Mouse (Mus musculus) ES-E14 (cell line): Measurements from ENCODE around the gene Pex11b. TPM values are rescaled to one million over a fixed set of nuclear protein-coding genes. Genes with fewer than 3 reads are reported as not detected.

Experiments used
- DNase-seq: peaks from one replicate; pipeline ENCODE4 v3.0.0-alpha.2; 2013; ENCODE audit warnings: low read depth, low spot score
- H3K27ac ChIP-seq: 2 replicates; pipeline ENCODE4 v1.5.1; 2012; ENCODE audit warnings: low read depth, mild to moderate bottlenecking, low read length, moderate library complexity, mixed read lengths; ENCODE audit not compliant: poor library complexity, insufficient read depth, severe bottlenecking
- H3K36me3 ChIP-seq: 2 replicates; pipeline ENCODE4 v1.6.1; 2012; ENCODE audit warnings: mild to moderate bottlenecking, low read length, moderate library complexity, mixed read lengths; ENCODE audit not compliant: control insufficient read depth, poor library complexity, insufficient read depth, severe bottlenecking
- H3K4me1 ChIP-seq, 2 experiments: fragments of 150-350 bp in 1 of 2; sonication (generic) in 1 of 2; 2 replicates each; pipeline ENCODE4 v1.6.1; 2012; ENCODE audit warnings: low read length in 2 of 2, mild to moderate bottlenecking in 1 of 2, mixed read lengths in 1 of 2; ENCODE audit not compliant: control insufficient read depth in 2 of 2, insufficient read depth in 2 of 2, poor library complexity in 1 of 2
- H3K4me3 ChIP-seq, 2 experiments: fragments of 150-350 bp in 1 of 2; sonication (generic) in 1 of 2; 2 replicates each; pipeline ENCODE4 v1.5.1; 2012; ENCODE audit warnings: low read length in 2 of 2, low read depth in 1 of 2, mild to moderate bottlenecking in 1 of 2, mixed read lengths in 1 of 2; ENCODE audit not compliant: insufficient read depth in 1 of 2, poor library complexity in 1 of 2, severe bottlenecking in 1 of 2
- H3K9ac ChIP-seq: 2 replicates; pipeline ENCODE4 v1.6.1; 2012; ENCODE audit warnings: low read depth, mild to moderate bottlenecking, low read length, mixed read lengths; ENCODE audit not compliant: poor library complexity, insufficient read depth, severe bottlenecking
- H3K9me3 ChIP-seq: fragments of 150-350 bp; sonication (generic); 2 replicates; pipeline ENCODE4 v1.6.1; 2012; ENCODE audit warnings: low read depth, mild to moderate bottlenecking, low read length; ENCODE audit not compliant: control insufficient read depth, insufficient read depth
- CHD2 ChIP-seq: IDR thresholded peaks from 2 replicates; pipeline ENCODE4 v1.6.1; 2014; ENCODE audit warnings: mild to moderate bottlenecking, low read depth, low read length, inconsistent platforms
- HCFC1 ChIP-seq: IDR thresholded peaks from 2 replicates; pipeline ENCODE4 v1.6.1; 2012; ENCODE audit warnings: low read length, inconsistent platforms, borderline replicate concordance; ENCODE audit not compliant: insufficient read depth
- MAFK ChIP-seq: IDR thresholded peaks from 2 replicates; pipeline ENCODE4 v1.6.1; 2014; ENCODE audit warnings: mild to moderate bottlenecking, low read depth, low read length, inconsistent platforms; ENCODE audit not compliant: insufficient read depth
- ZC3H11A ChIP-seq: IDR thresholded peaks from 2 replicates; pipeline ENCODE4 v1.6.1; 2012; ENCODE audit warnings: low read depth, mild to moderate bottlenecking, inconsistent platforms, low read length, borderline replicate concordance
- ZNF384 ChIP-seq: IDR thresholded peaks from 2 replicates; pipeline ENCODE4 v1.6.1; 2012; ENCODE audit warnings: low read depth, low read length, inconsistent platforms
- in situ Hi-C, 2 experiments: fragments of 600-800 bp; cut with MboI; formaldehyde crosslinking; loops; one replicate each; pipeline ENCODE4 v1.15.1; 2025; ENCODE audit warnings: low sequenced_read_pairs in 2 of 2, inconsistent platforms in 1 of 2; ENCODE audit not compliant: unreplicated experiment in 2 of 2
- total RNA-seq: library from RNA; depleted of rRNA; stranded (reverse); fragments of 300-350 nt; gene quantifications from 2 replicates; pipeline ENCODE4 v1.2.3, GENCODE M21; 2012

The Pex11b gene
- total RNA-seq, 1 experiment = 15.6 TPM

GRCm38 (mm10) chr3:96598156-96599068 is 36.8 kb upstream of the Pex11b start:
- no peak overlapping the region for H3K27ac ChIP-seq
- in situ Hi-C loops = no loop called here
- H3K9me3 ChIP-seq = no peaks in the 10 kb centered on the region
- TF ChIP-seq HCFC1 (no peak), ZNF384 (no peak), ZC3H11A (no peak), MAFK (no peak), CHD2 (no peak)
- peaks cover 4 to 14% of the 10 kb centered on the region in 2 experiments for H3K4me1 ChIP-seq
- no peak for DNase-seq
- peak overlapping the region; percentile 56 for H3K9ac ChIP-seq
- H3K4me3 ChIP-seq = peak overlapping the region; percentile 65 to 71
- H3K36me3 ChIP-seq = no peaks in the 10 kb centered on the region

GRCm38 (mm10) chr3:96599069-96599393 is 36.1 kb upstream of the Pex11b start:
- peak overlapping the region in 1 of 2 experiments; percentile 71; a peak in 1 of 4 replicates for H3K4me3 ChIP-seq
- DNase-seq = no peak
- no peak overlapping the region for H3K27ac ChIP-seq
- H3K9ac ChIP-seq = no peak overlapping the region
- H3K36me3 ChIP-seq = no peaks in the 10 kb centered on the region
- in situ Hi-C loops = no loop called here
- no peak for TF ChIP-seq ZNF384
- TF ChIP-seq HCFC1 = no peak
- TF ChIP-seq MAFK = no peak
- TF ChIP-seq ZC3H11A = no peak
- TF ChIP-seq CHD2 = no peak
- peaks cover 4 to 14% of the 10 kb centered on the region in 2 experiments for H3K4me1 ChIP-seq
- no peaks in the 10 kb centered on the region for H3K9me3 ChIP-seq

DNA sequence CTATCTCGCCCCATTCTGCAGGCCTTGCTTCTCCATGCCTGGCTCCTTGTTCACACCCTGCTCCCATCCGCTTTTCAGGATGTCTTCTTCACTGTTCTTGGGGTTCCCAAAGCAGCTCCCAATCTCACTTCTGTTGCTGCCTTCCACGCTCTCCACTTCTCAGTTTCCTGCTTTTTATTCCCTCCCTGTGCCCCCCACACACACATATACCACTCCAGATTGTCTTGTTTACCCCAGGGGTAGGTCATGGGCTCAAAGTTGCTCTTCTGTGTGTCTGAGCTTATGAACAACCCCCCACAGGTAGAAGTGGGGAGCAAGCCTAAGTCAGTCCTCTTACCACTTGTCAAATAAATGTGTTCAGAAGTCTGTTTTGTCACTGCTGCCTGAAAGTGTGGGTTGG is 35.8 kb upstream of the Pex11b start:
- Histone ChIP-seq H3K9ac (no peak overlapping the region), H3K36me3 (no peaks in the 10 kb centered on the region), H3K9me3 (no peaks in the 10 kb centered on the region), H3K4me3 (no peak overlapping the region), H3K4me1 (peaks cover 4 to 14% of the 10 kb centered on the region in 2 experiments), H3K27ac (no peak overlapping the region)
- no peak for DNase-seq
- TF ChIP-seq CHD2 = no peak
- in situ Hi-C loops = no loop called here

GRCm38 (mm10) chr3:96600639-96601250 is 34.4 kb upstream of the Pex11b start, which contains the start of gene Lix1l:
TSS of gene Lix1l (plus strand) at chr3:96601149.
- H3K4me1 ChIP-seq = peaks cover 4 to 11% of the 10 kb centered on the region in 2 experiments; a peak in 3 of 4 replicates
- no peaks in the 10 kb centered on the region for H3K36me3 ChIP-seq

More at GRCm38 (mm10) chr3:96600639-96601250, 34.4 kb upstream of the Pex11b start, which contains the start of gene Lix1l:
- H3K27ac ChIP-seq = no peak within 1 kb of the TSS
- no peaks in the 10 kb centered on the region for H3K9me3 ChIP-seq
- peak; percentile 97 for DNase-seq
- H3K9ac ChIP-seq = peak within 1 kb of the TSS; percentile 70; the same call in 1 of the 2 replicates
- in situ Hi-C loops = no loop called here
- peak within 1 kb of the TSS; percentile 68 to 82 for H3K4me3 ChIP-seq
- TF ChIP-seq ZNF384 (no peak), CHD2 (peak; percentile 69), MAFK (no peak)
